Mouse (Mus musculus) cortical plate, adult 2 months (tissue): ENCODE results near the gene Oma1.

Source experiments
- CTCF ChIP-seq: fragments of 200-500 bp; IDR thresholded peaks from 2 replicates; pipeline ENCODE4 v1.5.1; 2011; ENCODE audit warnings: mild to moderate bottlenecking, control low read depth, low read length; ENCODE audit not compliant: insufficient read depth; ENCODE audit errors: extremely low read depth
- POLR2A ChIP-seq: fragments of 200-500 bp; IDR thresholded peaks from 2 replicates; pipeline ENCODE4 v1.6.1; 2011; ENCODE audit warnings: mild to moderate bottlenecking, low read length, control low read depth; ENCODE audit not compliant: insufficient read depth; ENCODE audit errors: extremely low read depth

DNA sequence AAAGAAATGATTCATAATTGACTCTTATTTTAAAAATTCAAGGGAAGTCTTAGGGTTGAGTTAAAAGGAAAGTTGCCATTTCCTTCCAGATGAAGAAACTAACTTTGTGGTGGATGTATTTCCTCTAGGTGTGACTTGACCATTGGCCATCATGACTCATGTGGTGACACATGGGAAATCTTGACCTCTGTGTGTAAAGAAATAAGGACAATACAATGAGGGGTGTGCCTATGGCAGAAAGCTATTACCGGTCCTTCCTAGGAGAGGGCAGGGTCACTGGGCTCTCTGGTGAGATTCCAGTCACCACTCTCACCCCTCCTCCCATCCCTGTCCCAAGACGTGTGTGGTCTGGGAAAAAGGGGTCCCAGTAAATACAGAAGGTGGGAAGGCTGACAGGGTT, 48.4 kb upstream of the Oma1 start:
- TF ChIP-seq CTCF = no peak
- no peak for TF ChIP-seq POLR2A
